Mouse (Mus musculus) liver, postnatal 0 days (tissue): ENCODE data around the gene Klhl12.

Experiments used
- CTCF ChIP-seq: sonication (generic); IDR thresholded peaks from 2 replicates; pipeline ENCODE4 v1.5.1; 2016; ENCODE audit warnings: antibody characterized with exemption, low read depth
- EP300 ChIP-seq: IDR thresholded peaks from 2 replicates; pipeline ENCODE4 v1.6.1; 2016; ENCODE audit warnings: antibody characterized with exemption, low read depth, mild to moderate bottlenecking

GRCm38 (mm10) chr1:134493496-134493895, 38.2 kb downstream of the Klhl12 start:
- TF ChIP-seq EP300 (no peak), CTCF (no peak)
